Mouse (Mus musculus): ENCODE results near the gene Htr3b. TPM values are rescaled to one million over a fixed set of nuclear protein-coding genes. Genes with fewer than 3 reads are reported as not detected.

The Htr3b gene
- polyA plus RNA-seq, 1 experiment from 2014 or later: not detected

DNA sequence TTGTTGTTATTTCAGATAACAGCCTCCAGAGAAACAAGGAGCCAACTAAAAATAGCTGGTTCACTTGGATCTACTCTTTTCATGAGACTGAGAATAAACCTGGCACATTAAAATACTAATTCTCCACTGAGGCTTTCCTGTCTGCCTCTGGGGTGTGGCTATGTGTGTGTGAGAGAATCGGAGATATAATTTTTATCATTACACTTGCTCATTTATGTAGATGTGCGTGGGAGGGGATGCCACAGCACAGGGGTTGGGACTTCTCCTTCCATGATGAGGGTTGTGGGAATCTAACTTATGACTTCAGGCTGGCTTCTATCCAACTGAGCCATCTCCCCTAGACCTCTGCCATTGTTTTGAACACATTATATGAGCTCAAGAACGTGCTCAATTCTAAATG lies 16.0 kb upstream of the Htr3b start:
- WGBS: 85% methylated on average over 3 of the region's 3 CpGs
- H3K4me1 ChIP-seq: peaks cover 11% of the 10 kb centered on the region
- H3K27ac ChIP-seq: no peak overlapping the region
- no peak overlapping the region for H3K4me3 ChIP-seq
- no peak for DNase-seq (ENCODE audit: low spot score)
- H3K9me3 ChIP-seq (replicated peaks): no peaks in the 10 kb centered on the region
- no peaks in the 10 kb centered on the region for H3K27me3 ChIP-seq (ENCODE audit: low read depth, poor library complexity, severe bottlenecking)
- 0 out of 2 replicates have a peak, but pooled peaks cover 6% of the 10 kb centered on the region for H3K36me3 ChIP-seq

DNA sequence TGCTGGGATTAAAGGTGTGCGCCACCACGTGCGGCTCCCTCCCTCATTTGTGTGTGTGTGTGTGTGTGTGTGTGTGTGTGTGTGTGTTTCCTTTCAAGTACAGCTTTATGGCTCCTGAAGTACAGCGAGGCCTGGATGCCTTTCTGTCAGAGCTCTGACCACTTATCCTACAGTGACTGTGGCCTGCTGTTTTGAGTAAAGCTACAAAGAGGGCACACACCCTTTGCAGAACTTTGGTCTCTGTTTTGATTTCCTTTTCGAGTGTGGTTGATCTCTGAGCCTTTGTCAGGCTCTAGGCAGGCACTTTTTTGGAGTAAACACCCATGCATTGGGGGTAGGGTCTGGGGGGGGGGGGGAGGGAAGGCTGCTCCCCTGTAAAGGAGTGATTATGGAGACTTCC lies 15.6 kb upstream of the Htr3b start:
- H3K4me3 ChIP-seq: no peak overlapping the region
- H3K36me3 ChIP-seq: 0 out of 2 replicates have a peak, but pooled peaks cover 6% of the 10 kb centered on the region
- DNase-seq (ENCODE audit: low spot score): no peak
- no peak overlapping the region for H3K27ac ChIP-seq
- H3K9me3 ChIP-seq (replicated peaks): no peaks in the 10 kb centered on the region
- peaks cover 10% of the 10 kb centered on the region for H3K4me1 ChIP-seq
- H3K27me3 ChIP-seq (ENCODE audit: low read depth, poor library complexity, severe bottlenecking): no peaks in the 10 kb centered on the region
- 75% methylated on average over 5 of the region's 5 CpGs for WGBS

DNA sequence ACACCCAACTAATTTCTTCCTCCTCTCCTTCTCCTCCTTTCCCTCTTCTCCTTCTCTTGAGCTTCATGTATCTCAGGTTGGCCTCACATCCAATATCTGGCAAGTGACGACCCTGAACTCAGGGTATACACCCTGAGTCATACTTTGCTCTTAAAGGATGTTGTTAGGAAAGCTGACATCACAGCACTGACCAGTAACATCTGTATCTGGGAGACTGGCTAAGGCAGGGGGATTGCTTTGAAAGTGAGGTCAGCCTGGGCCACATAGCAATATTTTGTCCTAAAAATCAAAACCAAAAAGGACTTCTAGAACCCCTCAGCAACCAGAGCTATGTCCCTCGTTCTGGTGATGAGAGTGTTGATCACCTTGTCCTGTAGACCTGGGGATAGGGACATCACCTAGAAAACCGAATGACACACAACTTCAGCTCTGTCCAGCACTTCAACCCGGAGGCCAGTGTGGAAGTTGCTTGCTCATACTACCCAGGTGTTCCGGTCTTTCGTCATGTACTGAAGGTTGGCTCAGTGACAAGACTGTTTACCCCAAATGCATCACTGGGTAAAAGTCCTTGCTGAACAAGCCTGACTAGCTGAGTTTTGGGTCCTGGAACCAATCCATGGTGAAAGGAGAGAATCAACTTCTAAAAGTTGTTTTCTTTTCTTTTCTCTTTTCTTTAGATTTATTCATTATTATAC lies 12.0 kb upstream of the Htr3b start:
- Histone ChIP-seq H3K9me3 (replicated peaks) (no peaks in the 10 kb centered on the region), H3K4me1 (peaks cover 7% of the 10 kb centered on the region), H3K27ac (no peak overlapping the region), H3K4me3 (no peak overlapping the region), H3K36me3 (no peaks in the 10 kb centered on the region), H3K27me3 (ENCODE audit: low read depth, poor library complexity, severe bottlenecking) (no peaks in the 10 kb centered on the region)
- DNase-seq (ENCODE audit: low spot score): no peak
- WGBS: 87% methylated on average over 6 of the region's 6 CpGs

GRCm38 (mm10) chr9:48972494-48972893 lies 7.7 kb upstream of the Htr3b start:
- Histone ChIP-seq H3K27me3 (ENCODE audit: low read depth, poor library complexity, severe bottlenecking) (no peaks in the 10 kb centered on the region), H3K9me3 (replicated peaks) (no peaks in the 10 kb centered on the region), H3K4me3 (no peak overlapping the region), H3K36me3 (no peaks in the 10 kb centered on the region), H3K27ac (no peak overlapping the region), H3K4me1 (peaks cover 8% of the 10 kb centered on the region)
- DNase-seq (ENCODE audit: low spot score): peak; percentile 63
- WGBS: 33% methylated on average over 3 of the region's 3 CpGs

- 48% methylated on average over 7 of the region's 7 CpGs for WGBS
- H3K27me3 ChIP-seq (ENCODE audit: low read depth, poor library complexity, severe bottlenecking): peaks cover 23% of the 10 kb centered on the region
- DNase-seq (ENCODE audit: low spot score): no peak
- H3K4me3 ChIP-seq: no peak overlapping the region
- H3K4me1 ChIP-seq: peaks cover 4% of the 10 kb centered on the region; the same call in 1 of the 2 replicates
- no peaks in the 10 kb centered on the region for H3K36me3 ChIP-seq
- no peak overlapping the region for H3K27ac ChIP-seq
- no peaks in the 10 kb centered on the region for H3K9me3 ChIP-seq (replicated peaks)
These were observed 2.7 kb downstream of the Htr3b start for GRCm38 (mm10) chr9:48962131-48962530.

DNA sequence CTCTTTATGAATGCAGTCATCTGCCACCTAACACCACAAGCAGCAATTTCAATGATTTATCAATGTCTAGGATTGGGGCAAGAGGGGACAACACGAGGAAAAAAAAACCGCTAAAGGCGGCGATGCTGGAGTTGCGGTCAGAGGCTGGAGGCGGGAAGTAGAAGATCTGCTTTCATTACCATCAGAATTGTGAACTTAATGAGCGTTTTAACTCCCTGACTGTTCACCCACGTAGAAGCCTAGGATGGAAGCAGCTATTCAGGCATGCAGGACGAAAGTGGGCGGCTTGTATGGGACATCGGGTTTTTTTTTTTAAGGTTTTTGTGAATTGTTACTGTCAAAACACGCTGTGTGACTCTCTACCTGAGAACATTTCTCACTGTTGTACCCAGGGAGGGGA lies 3.5 kb downstream of the Htr3b start:
- Histone ChIP-seq H3K4me3 (no peak overlapping the region), H3K36me3 (no peaks in the 10 kb centered on the region), H3K27me3 (ENCODE audit: low read depth, poor library complexity, severe bottlenecking) (peaks cover 23% of the 10 kb centered on the region), H3K4me1 (peaks cover 4% of the 10 kb centered on the region; the same call in 1 of the 2 replicates), H3K9me3 (replicated peaks) (no peaks in the 10 kb centered on the region), H3K27ac (no peak overlapping the region)
- no peak for DNase-seq (ENCODE audit: low spot score)
- 44% methylated on average over 12 of the region's 12 CpGs for WGBS

GRCm38 (mm10) chr9:48947565-48947964 lies 17.2 kb downstream of the Htr3b start:
- no peak for DNase-seq (ENCODE audit: low spot score)
- Histone ChIP-seq H3K36me3 (no peaks in the 10 kb centered on the region), H3K4me1 (no peaks in the 10 kb centered on the region), H3K27me3 (ENCODE audit: low read depth, poor library complexity, severe bottlenecking) (no peaks in the 10 kb centered on the region), H3K27ac (no peak overlapping the region), H3K4me3 (no peak overlapping the region), H3K9me3 (replicated peaks) (no peaks in the 10 kb centered on the region)
- WGBS: 90% methylated on average over 4 of the region's 4 CpGs

DNA sequence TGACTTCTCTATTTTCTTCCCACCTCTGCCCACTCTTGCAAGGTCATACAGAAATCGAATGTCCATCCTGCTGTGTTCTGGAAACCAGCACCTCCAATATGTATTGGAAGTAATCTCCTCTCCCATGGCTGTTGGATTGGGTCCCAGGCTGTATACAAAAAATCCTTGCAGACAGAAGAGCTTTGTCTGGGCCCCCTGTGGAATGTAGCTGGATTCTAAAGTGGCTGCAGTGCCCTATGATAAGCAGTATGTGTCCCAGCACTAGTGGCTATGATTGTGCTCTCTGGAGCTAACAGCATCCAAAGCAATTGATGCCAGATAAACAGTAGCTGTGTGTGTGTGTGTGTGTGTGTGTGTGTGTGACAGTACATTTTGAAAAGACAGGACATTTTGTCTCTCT lies 22.4 kb downstream of the Htr3b start:
- H3K4me1 ChIP-seq: no peaks in the 10 kb centered on the region
- H3K36me3 ChIP-seq: no peaks in the 10 kb centered on the region
- no peaks in the 10 kb centered on the region for H3K9me3 ChIP-seq (replicated peaks)
- H3K4me3 ChIP-seq: no peak overlapping the region
- WGBS: 90% methylated on average over 1 of the region's 1 CpGs
- no peak overlapping the region for H3K27ac ChIP-seq
- no peak for DNase-seq (ENCODE audit: low spot score)
- no peaks in the 10 kb centered on the region for H3K27me3 ChIP-seq (ENCODE audit: low read depth, poor library complexity, severe bottlenecking)

GRCm38 (mm10) chr9:48929436-48929835 lies 35.4 kb downstream of the Htr3b start:
- Histone ChIP-seq H3K4me1 (peaks cover 14% of the 10 kb centered on the region), H3K36me3 (no peaks in the 10 kb centered on the region), H3K4me3 (no peak overlapping the region), H3K9me3 (replicated peaks) (no peaks in the 10 kb centered on the region), H3K27ac (no peak overlapping the region), H3K27me3 (ENCODE audit: low read depth, poor library complexity, severe bottlenecking) (peaks cover 13% of the 10 kb centered on the region; the same call in 1 of the 2 replicates)
- no peak for DNase-seq (ENCODE audit: low spot score)
- 86% methylated on average over 5 of the region's 5 CpGs for WGBS

DNA sequence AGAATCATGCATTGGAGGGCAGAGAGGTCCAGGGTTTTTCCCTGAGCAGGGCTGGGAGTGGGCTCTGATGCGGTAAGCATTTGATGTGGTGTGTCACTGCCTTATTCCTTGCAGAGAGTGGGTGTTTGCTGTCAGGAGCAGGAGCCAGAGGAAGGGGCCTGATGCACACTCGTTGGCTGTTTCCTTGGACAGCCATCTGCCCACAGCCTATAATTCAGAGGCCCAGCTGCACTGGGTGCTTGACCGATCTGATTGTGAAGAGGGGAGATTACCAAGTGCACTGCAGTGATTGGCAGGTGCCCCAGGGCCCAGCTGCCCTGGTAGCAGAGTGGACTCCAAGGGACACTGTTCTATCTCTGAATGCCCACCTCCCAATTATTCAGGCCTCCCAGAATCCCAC lies 36.0 kb downstream of the Htr3b start:
- Histone ChIP-seq H3K36me3 (no peaks in the 10 kb centered on the region), H3K27me3 (ENCODE audit: low read depth, poor library complexity, severe bottlenecking) (peaks cover 13% of the 10 kb centered on the region; the same call in 1 of the 2 replicates), H3K9me3 (replicated peaks) (no peaks in the 10 kb centered on the region), H3K4me3 (no peak overlapping the region), H3K4me1 (peaks cover 14% of the 10 kb centered on the region), H3K27ac (no peak overlapping the region)
- WGBS: 62% methylated on average over 3 of the region's 3 CpGs
- no peak for DNase-seq (ENCODE audit: low spot score)

DNA sequence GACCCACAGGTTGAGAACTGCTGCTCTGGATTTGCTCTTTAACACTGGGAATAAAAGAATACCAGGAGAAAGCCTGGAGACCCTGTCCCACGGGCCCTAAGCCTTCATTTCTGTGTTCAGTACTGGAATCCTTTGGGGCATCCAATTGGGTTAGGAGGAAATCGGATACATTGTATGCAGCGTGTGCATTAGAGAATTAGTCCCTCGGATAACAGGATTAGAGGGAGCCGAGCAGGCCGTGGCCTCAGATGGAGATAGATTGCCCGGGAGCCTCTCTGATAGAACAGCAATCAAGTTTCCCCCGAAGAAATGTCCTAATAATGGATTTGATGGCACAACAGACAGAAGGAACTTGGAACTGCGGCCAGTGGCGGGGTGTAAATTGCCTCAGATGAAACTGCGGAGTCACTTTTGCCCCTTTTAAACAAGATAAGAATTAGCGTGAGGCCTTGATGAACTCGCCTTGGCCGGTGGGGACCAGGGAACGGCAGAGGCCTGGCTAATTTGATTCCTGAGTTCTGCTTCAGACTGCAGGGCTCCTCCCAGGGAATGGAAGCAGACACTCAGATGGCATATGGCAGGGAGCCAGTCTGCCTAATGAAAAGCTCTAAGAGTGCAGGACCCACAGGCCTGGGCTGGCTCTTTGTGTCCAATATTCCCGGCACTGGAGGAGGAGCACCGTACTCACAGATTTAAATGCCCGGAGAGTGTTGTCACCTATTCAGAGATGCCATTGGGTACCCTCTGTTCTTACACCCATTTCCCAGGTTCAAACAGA lies 48.6 kb downstream of the Htr3b start:
- Histone ChIP-seq H3K4me3 (no peak overlapping the region), H3K27me3 (ENCODE audit: low read depth, poor library complexity, severe bottlenecking) (peaks cover 2% of the 10 kb centered on the region; the same call in 1 of the 2 replicates), H3K27ac (no peak overlapping the region), H3K4me1 (peaks cover 4% of the 10 kb centered on the region), H3K9me3 (replicated peaks) (no peaks in the 10 kb centered on the region), H3K36me3 (no peaks in the 10 kb centered on the region)
- 77% methylated on average over 18 of the region's 18 CpGs for WGBS
- no peak for DNase-seq (ENCODE audit: low spot score)

- Histone ChIP-seq H3K4me1 (peaks cover 11% of the 10 kb centered on the region), H3K27ac (peak within 1 kb of the TSS; percentile 63; the same call in 1 of the 2 replicates), H3K4me3 (peak within 1 kb of the TSS; percentile 36), H3K27me3 (ENCODE audit: low read depth, poor library complexity, severe bottlenecking) (peaks cover 21% of the 10 kb centered on the region; the same call in 1 of the 2 replicates), H3K36me3 (no peaks in the 10 kb centered on the region), H3K9me3 (replicated peaks) (no peaks in the 10 kb centered on the region)
- WGBS: 2% methylated on average over 9 of the region's 9 CpGs
- peak; percentile 66 for DNase-seq (ENCODE audit: low spot score)
These were observed 53.8 kb downstream of the Htr3b start, which contains the start of gene Htr3a for GRCm38 (mm10) chr9:48910885-48911537. Gene Htr3a, minus strand, starts transcription at chr9:48911099.

DNA sequence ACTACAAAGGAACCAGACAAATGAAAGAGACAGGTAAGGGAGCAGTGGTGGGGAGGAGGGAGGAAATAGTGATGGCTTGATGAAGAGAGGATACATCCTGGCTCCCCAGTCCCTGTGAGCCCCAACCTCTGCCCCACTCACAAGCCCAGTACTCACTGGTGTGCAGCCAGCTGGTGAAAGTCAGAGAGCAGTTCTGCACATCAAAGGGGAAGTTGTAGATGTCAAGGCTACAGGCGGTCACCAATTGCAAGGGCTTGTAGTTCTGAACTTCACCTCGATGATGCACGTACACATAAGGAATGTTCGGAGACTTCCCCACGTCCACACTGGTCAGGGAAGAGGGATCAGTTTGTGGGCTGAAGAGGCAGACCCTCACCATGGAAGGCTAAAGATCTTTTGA lies 60.4 kb downstream of the Htr3b start:
- no peak overlapping the region for H3K27ac ChIP-seq
- no peak overlapping the region for H3K4me3 ChIP-seq
- WGBS: 84% methylated on average over 5 of the region's 5 CpGs
- no peaks in the 10 kb centered on the region; the same call in 1 of the 2 replicates for H3K4me1 ChIP-seq
- H3K36me3 ChIP-seq: no peaks in the 10 kb centered on the region
- DNase-seq (ENCODE audit: low spot score): no peak
- H3K27me3 ChIP-seq (ENCODE audit: low read depth, poor library complexity, severe bottlenecking): 0 out of 2 replicates have a peak, but pooled peaks cover 4% of the 10 kb centered on the region
- no peaks in the 10 kb centered on the region for H3K9me3 ChIP-seq (replicated peaks)
